Mouse (Mus musculus) gastrocnemius, postnatal 14 days (tissue): ENCODE data around the gene Gm49394. TPM values are rescaled to one million over a fixed set of nuclear protein-coding genes. Genes with fewer than 3 reads are reported as not detected.

ENCODE experiments used
- DNase-seq: peaks from one replicate; pipeline ENCODE4 v3.0.0; 2021; ENCODE audit warnings: mixed read lengths
- intact Hi-C: fragments of 180-260 bp; cut with DNase I; formaldehyde crosslinking; loops from one replicate; pipeline ENCODE4 v1.15.1; 2025; ENCODE audit warnings: low total_unique reads
- long read RNA-seq, 2 experiments: library from polyadenylated mRNA; stranded (forward); transcript quantifications; one replicate each; pipeline ENCODE4 v2.0.0; 2021
- total RNA-seq, 2 experiments: library from RNA; stranded (reverse); gene quantifications; 2 replicates each; pipeline ENCODE4 v1.2.3; 2021

Gene Gm49394
- total RNA-seq = under 1 TPM; 0.22 to 0.86 TPM
- long read RNA-seq, experiment 1, partial matches to known transcripts = 0 of 3 reads
- long read RNA-seq, experiment 1, other reads (novel, unspliced or antisense) = 3 of 3 reads
- long read RNA-seq, experiment 2, partial matches to known transcripts = 0 of 2 reads
- long read RNA-seq, experiment 2, other reads (novel, unspliced or antisense) = 2 of 2 reads

DNA sequence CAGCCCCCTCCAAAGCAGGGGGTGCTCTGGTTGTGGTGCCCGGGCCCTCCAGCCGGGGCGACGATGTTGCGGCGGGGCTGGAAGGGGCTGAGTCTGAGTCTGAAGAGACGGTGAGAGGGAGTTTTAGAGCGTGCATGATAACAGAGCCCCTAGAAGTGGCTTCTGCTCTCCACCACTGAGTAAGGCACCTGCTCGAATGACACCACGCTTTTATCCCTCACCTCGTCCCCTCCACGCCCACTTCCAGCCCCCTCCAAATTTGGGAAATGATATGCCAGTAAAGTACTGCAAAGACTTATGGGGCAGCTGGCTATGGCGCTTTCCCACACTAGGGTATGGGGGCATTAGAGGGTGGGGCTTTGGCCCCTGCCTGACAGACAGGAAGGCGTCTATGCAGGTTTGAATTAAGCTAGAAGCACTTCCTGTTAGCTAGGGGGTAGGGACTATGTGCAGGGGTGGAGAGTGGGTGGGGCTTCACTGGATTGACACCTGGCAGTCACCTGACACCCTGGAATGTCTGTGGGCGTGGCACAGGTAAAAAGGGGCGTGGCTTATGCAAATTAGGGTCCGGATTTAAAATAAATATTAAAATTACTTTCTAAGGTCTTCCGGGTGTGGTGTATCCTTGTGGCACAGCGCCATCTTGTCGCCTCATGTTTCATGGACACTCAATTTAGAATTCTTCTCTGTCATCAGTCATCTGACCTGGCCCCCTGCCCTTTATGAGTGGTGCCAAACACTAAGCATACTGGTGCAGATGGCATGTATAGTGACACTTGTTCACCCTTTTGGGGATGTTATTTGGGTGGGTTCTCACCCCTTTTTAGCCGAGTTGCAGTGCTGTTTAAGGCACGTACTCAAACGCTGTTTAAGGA lies at the start of gene Gm49394:
Gene Gm49394, minus strand, starts transcription at position 192 of the 875 bp plus-strand sequence.
- DNase-seq = no peak
- intact Hi-C loops = loop anchor here (10.0 kb wide), 1 partner anchor 335 kb away; no protein-coding TSS in a partner anchor

DNA sequence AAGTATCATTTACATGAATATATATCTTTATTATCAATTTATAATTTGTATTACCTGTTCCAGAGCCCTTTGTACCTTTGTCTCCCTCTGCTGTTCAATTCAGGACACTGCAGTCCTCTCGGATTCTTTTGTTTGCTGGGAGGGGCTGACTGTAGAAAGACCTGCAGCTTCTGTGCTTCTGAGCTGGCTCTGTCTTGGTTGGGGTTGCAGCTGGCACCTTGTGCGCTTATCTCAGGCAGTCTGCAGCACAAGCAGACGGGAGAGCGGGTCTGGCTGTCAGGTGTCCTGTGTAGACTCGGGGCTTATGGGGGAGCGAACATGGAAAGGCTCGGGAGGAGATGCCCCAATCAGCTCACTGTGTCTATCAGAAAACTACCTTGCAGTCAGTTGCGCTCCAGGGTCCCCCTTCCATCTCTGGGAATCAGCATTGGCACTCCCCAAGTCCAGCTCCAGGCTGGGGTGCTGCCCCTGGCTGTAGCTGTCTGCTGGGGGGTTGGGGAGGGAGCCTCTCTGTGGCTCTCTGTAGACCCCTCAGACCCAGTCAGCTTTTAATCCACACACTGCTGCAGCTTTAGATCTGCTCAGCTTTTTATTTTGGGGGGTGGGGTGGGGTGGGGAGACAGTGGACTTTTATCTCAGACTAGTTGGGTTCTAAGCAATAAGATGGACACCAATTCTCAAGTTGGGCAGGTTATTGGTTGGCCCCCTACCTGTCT lies 45.2 kb upstream of the Gm49394 start:
- DNase-seq = peak; percentile 19
- intact Hi-C loops = no loop called here

DNA sequence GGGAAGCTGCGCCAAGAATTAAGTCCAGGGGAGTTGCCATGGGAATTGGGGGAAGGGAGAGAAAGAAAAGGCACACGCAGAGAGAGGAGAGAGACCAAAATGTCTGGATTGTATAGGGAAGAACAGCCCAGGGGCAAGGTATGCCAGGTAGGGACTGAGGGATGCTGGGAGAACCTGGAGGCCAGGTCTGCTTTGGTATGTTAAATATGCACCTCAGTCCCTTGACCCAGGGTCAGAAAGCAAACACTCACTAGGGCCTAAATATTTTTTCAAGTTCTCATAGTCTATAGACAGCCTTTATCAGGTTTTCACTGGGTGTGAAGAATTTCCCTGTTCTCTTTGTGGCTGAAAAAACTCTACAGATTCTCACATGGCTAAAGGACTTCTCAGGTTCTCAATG lies 37.1 kb upstream of the Gm49394 start:
- intact Hi-C loops = no loop called here
- DNase-seq = no peak

DNA sequence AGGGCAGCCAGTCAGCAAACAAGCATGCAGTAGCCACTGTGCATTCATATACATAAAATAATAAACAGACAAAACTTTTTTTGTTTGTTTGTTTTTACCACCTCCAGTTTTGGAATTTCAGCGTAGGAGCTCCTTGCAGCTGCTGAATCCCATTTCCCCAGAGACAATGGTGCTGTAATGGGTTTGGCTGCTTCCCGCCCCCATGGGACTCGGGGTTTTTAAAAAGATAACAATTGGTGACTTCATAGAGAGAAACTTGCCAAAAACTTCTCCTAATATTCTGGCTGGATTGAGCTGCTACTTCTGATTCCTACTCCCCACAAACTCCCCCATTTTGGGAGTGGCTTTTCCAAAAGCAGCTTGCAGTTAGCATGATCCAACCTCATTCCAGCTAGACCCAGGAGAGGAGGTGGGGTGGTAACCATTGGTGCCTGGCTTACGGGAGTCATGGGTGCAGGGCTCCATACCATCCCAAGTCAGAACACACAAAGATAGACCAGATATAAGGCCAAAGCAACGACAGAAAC lies 29.7 kb upstream of the Gm49394 start:
- intact Hi-C loops = no loop called here

DNA sequence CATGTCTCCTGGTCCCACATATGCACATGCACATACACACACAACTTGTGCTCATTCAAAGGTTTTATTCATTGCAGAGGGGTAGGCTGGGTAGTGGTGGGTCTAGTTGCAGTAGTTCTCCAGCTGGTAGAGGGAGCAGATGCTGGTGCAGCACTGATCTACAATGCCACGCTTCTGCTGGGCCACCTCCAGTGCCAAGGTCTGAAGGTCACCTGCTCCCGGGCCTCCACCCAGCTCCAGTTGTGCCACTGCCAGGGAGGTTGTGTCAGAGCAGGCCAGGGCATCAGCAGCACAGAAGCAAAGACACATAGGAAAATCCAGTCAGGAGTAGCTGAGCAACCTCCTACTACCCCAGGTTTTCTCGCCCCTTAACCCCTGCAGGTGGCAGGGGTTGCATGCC lies 8.9 kb upstream of the Gm49394 start:
- intact Hi-C loops = loop anchor here (5.0 to 10.0 kb wide), 2 partner anchors 141 to 344 kb away; no protein-coding TSS in a partner anchor
- DNase-seq = no peak

More for the DNA sequence above, 29.7 kb upstream of the Gm49394 start:
- peak; percentile 67 for DNase-seq

DNA sequence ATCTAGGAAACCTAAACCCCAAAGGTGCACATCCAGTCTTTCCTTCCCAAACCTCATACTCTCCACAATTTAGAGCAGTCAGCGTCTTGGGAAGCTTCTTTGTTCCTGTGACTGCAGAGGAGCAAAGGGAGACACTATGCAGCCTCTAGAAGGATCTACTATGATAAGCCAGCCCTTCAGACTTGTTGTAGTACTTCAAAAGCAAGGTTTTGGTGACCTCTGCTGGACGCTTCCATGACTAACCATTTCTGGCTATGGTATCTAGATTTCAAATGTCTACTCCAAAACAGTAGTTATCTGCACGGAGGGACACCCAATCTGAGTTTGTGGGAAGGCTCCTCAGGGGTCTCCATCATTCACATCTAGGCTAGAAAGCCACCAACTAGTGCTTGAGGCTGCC lies 5.9 kb upstream of the Gm49394 start:
- intact Hi-C loops = loop anchor here (2.0 to 10.0 kb wide), 3 partner anchors 65 to 341 kb away; no protein-coding TSS in a partner anchor
- peak; percentile 59 for DNase-seq

DNA sequence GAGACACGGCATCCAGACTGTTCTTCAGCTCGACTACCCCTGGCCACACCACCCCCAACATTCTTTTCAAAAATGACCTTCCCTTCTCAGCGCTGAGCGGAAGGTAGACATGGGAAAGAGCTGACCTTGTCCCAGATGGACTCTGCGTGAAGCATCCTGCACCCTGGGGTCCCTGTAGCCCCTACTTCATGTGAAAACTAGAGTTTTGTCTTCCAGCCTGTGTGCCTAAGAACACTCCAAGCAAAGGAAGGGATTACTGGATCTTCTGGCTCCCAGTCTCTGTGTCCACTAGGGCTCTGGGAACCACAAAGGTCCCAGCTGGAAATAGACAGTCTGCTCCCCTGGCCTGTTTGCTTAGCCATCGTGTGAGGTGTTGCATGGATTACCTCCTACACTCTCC lies 5.4 kb upstream of the Gm49394 start:
- DNase-seq = no peak
- intact Hi-C loops = loop anchor here (2.0 to 10.0 kb wide), 3 partner anchors 64 to 340 kb away; no protein-coding TSS in a partner anchor

GRCm38 (mm10) chr7:142672120-142672519 lies 2.4 kb upstream of the Gm49394 start:
- no peak for DNase-seq
- intact Hi-C loops = loop anchor here (10.0 kb wide), 1 partner anchor 337 kb away; no protein-coding TSS in a partner anchor

DNA sequence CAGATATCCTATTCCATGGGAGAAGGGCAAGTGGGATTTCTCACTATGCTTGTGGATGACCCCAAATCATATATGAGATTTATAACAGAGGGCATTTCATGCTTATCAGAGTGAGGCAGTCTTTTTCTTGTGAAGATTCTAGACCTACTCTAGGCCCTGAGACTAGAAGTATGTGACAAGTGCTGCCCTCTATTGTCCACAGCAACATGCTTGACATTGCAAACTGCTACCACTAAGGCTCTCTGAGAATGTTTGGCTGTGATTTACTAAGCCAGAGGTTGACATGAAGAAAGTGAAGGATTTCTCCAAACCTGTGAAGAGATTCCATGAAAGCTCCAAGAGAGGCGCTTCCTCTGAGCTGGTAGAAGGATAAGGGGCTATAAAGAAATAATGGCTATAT lies 1.3 kb upstream of the Gm49394 start:
- no peak for DNase-seq
- intact Hi-C loops = loop anchor here (10.0 kb wide), 1 partner anchor 336 kb away; no protein-coding TSS in a partner anchor

DNA sequence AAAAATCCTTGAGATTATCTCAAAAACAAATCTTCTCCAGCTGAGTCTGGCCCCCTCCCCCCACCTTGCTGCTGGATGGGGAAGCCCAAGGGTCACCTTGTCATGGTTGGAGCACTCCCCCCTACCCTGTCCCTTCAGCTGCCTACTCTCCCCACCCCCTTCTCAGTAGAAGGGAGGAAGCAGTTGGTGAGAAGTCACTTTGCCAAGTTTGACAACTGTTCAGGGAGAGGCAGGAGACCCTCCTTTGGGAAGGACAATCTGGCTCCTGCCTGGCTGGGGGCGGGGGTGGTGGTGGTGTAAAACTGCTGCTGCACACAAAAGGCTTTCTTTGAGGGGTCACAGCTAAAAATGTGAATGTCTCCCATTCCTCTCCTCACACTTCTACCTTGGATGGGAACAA lies 1.4 kb downstream of the Gm49394 start:
- DNase-seq = no peak
- intact Hi-C loops = no loop called here

DNA sequence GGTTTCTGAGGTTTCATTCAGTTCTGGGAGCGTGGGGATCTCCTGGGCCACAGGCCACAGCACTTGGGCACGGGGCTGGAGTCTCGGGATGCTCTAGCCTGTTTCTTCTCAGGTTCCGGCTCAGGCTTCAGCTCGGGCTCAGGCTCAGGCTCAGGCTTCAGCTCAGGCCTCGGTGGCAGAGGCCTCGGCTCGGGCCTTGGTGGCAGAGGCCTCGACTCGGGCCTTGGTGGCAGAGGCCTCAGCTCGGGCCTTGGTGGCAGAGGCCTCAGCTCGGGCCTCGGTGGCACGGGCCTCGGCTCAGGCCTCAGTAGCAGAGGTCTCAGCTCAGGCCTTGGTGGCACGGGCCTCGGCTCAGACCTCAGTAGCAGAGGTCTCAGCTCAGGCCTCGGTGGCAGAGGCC lies 2.2 kb downstream of the Gm49394 start:
- intact Hi-C loops = no loop called here
- no peak for DNase-seq

DNA sequence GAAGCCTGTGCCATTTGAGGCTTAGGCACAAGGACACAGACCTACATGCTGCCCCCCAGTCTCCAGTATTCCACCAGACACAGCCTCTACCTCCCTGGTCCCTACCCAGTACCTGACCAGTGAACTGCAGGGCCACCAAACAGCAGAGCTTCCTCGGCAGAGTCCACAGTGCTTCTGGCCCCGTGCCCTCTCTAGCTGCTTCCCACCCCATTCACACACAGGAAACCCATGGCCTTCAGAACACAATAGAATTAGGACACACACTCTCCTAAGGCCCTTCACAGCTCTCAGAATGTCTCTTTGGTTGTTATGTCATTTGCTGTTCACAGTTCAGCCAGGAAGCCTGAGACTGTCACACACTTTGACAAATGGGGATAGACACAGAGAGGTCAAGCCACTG lies 3.1 kb downstream of the Gm49394 start, which contains the start of gene Igf2:
Gene Igf2, minus strand, starts transcription at position 158 of the 400 bp plus-strand sequence.
- no peak for DNase-seq
- intact Hi-C loops = no loop called here

DNA sequence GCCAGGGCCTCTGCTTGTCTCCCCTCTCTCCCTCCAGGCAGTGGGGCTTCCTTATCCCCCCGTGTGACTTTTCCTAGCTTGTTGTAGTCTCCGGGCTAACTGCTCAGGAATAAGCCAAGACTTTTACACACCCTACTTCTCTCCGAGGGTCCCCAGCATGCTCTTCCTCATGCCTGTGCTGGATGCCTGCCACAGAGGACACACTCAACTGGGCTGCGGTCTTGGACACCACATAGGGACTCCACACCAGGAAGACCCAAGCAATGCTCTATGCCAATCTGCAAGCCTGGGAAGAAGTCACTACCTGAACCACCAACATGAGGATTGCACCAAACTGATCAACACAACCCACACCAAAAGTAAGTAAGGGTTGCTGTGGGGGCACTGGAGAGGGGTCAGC lies 3.6 kb downstream of the Gm49394 start:
- DNase-seq = no peak
- intact Hi-C loops = no loop called here

DNA sequence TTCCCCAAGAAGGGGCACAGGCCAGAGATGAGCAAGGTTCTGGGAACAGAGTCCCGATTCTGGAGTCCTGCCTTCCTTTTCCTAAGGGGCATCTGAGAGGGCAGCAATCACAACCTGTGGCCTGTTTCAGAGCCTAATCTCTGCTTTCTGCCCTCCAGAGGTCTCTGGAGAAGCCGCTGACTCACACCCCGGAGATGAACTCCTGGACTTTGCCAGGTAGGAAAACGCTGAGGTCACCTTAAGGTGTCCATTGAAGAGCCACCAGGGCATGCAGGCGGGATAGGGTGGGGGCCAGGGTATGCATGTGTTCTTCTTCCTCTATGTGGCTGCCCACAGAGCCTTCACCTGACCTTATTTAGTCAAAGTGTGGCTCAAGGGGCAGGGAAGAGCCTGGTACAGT lies 4.4 kb downstream of the Gm49394 start:
- intact Hi-C loops = no loop called here
- no peak for DNase-seq

GRCm38 (mm10) chr7:142664465-142665029 lies 5.2 kb downstream of the Gm49394 start:
- DNase-seq = no peak
- intact Hi-C loops = no loop called here

DNA sequence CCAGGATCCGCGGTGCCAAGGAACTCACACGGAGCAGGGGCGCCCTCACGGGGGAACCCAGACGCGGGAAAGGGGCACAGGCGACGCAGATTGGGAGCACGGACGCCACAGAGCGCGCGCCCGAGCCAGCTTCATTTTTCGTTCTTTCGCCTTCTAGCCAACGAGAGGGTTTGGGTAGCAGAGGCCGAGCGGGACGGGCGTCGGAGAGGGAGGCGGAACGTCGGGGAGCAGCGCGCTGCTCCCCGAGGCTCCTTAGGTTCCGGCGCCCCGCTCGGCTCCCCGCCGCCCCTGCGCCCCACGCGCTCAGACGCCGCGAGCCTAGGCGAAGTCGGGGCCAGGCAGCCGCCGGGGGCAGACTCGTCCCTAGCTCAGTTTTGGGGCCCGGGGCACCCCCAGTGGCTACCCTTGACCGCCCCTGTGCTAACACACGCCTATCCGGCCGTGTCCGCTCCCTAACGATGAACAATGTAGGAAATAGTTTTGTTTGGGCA lies 5.8 kb downstream of the Gm49394 start:
- DNase-seq = peak; percentile 58
- intact Hi-C loops = no loop called here

DNA sequence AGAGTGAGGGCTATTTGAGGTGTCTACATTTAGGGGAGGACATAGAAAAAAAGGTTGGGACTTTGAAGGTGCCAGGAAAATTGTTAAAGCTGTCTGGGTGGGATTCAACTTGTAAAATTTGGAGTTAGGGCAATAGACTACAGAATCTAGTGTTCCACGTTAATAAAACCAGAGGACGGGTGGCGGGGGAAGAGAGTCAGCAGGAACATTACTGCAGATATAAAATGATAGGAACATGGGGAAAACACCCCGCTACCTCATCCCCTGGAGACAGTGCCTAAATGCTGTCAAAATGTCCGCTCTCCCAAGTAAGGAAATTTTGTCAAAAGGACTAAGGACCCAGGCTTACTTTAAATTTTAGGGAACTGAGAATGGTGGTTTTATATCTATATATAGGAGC lies 6.6 kb downstream of the Gm49394 start:
- no peak for DNase-seq
- intact Hi-C loops = no loop called here

- intact Hi-C loops = no loop called here
- DNase-seq = no peak
Observed at GRCm38 (mm10) chr7:142661811-142662210, 7.9 kb downstream of the Gm49394 start.

- intact Hi-C loops = no loop called here
- DNase-seq = no peak
Observed at GRCm38 (mm10) chr7:142661046-142661445, 8.7 kb downstream of the Gm49394 start.
